Mouse (Mus musculus) E14TG2a.4 (cell line): Measurements from ENCODE around the gene Necab3.

ENCODE experiments used
- CTCF ChIP-seq: conservative IDR thresholded peaks from 2 replicates; pipeline ENCODE4 v1.5.1; 2014; ENCODE audit warnings: low read length
- NANOG ChIP-seq: IDR thresholded peaks from 2 replicates; pipeline ENCODE4 v1.6.1; 2014; ENCODE audit warnings: borderline replicate concordance, low read length, mixed read lengths
- POU5F1 ChIP-seq: IDR thresholded peaks from 2 replicates; pipeline ENCODE4 v1.6.1; 2014; ENCODE audit warnings: low read length, borderline replicate concordance

- no peak for TF ChIP-seq CTCF
- no peak for TF ChIP-seq NANOG
- TF ChIP-seq POU5F1, result no peak
Measured at GRCm38 (mm10) chr2:154538310-154538709, 20.4 kb downstream of the Necab3 start.
